ENCODE assay signal across 8 mouse cellular contexts in genomic region chr16:32644069-32644800, GRCm38 (mm10). TPM values are rescaled to one million over a fixed set of nuclear protein-coding genes. Genes with fewer than 3 reads are reported as not detected.
DNase-seq lines count a peak whose midpoint lies in the region; ATAC-seq and TF ChIP-seq lines count a peak whose summit lies in the region.

No protein-coding gene starts in this region.

- no peaks in the 10 kb centered on the region for H3K27me3 ChIP-seq in embryonic facial prominence, embryonic 12.5 days
- H3K27me3 ChIP-seq in midbrain, embryonic 14.5 days (ENCODE audit: control insufficient read depth, insufficient read depth, low read length), result no peaks in the 10 kb centered on the region
- H3K27me3 ChIP-seq in testis, adult 2 months (ENCODE audit: control insufficient read depth, insufficient read depth, low read length), result no peaks in the 10 kb centered on the region

- peaks cover 20% of the 10 kb centered on the region for H3K4me1 ChIP-seq in embryonic facial prominence, embryonic 12.5 days
- peaks cover 18% of the 10 kb centered on the region for H3K4me1 ChIP-seq in midbrain, embryonic 14.5 days (ENCODE audit: control insufficient read depth, insufficient read depth, low read length)
- peaks cover 34% of the 10 kb centered on the region for H3K4me1 ChIP-seq in testis, adult 2 months (ENCODE audit: control insufficient read depth, insufficient read depth, low read length)

- H3K27ac ChIP-seq in embryonic facial prominence, embryonic 12.5 days, result peak overlapping the region; percentile 79
- H3K27ac ChIP-seq in midbrain, embryonic 14.5 days (replicated peaks; ENCODE audit: low read depth, low read length), result peak overlapping the region; percentile 89
- peak overlapping the region; percentile 73 for H3K27ac ChIP-seq in testis, adult 2 months (ENCODE audit: control insufficient read depth, insufficient read depth, low read depth, low read length)

- H3K4me2 ChIP-seq in embryonic facial prominence, embryonic 12.5 days (replicated peaks), result peak overlapping the region; percentile 84
- H3K4me2 ChIP-seq in midbrain, embryonic 14.5 days (ENCODE audit: low read length), result peak overlapping the region; percentile 85

- intact Hi-C loops in heart, postnatal 14 days (cut with DNase I), result no loop called here
- intact Hi-C loops in left cerebral cortex, postnatal 25 days (cut with DNase I), result loop anchor here (2.0 kb wide), 1 partner anchor 15 kb away; no protein-coding TSS in a partner anchor

- no peak for TF ChIP-seq CTCF in testis, adult 2 months (IDR thresholded peaks at IDR 0.05; ENCODE audit: control insufficient read depth, insufficient read depth, insufficient replicate concordance, low read depth, low read length)

- WGBS in embryonic facial prominence, embryonic 12.5 days, result under 1% methylated on average over 38 of the region's 82 CpGs
- WGBS in midbrain, embryonic 14.5 days, result under 1% methylated on average over 66 of the region's 82 CpGs

- peak; percentile 46 for DNase-seq in kidney, adult 18-20 months
- DNase-seq in kidney, adult 11 months, result no peak
- peak; percentile 53 to 58 for DNase-seq in heart, postnatal 14 days
- peak; percentile 65 to 70 for DNase-seq in left cerebral cortex, postnatal 25 days (ENCODE audit: low spot score in 2 of 2)
- peak; percentile 71 for DNase-seq in midbrain, embryonic 14.5 days

- H3K9me3 ChIP-seq in embryonic facial prominence, embryonic 12.5 days, result no peaks in the 10 kb centered on the region
- H3K9me3 ChIP-seq in midbrain, embryonic 14.5 days (ENCODE audit: control insufficient read depth, low read length), result no peaks in the 10 kb centered on the region

- H3K4me3 ChIP-seq in embryonic facial prominence, embryonic 12.5 days, result peak overlapping the region; percentile 84
- H3K4me3 ChIP-seq in midbrain, embryonic 14.5 days (replicated peaks; ENCODE audit: low read depth, low read length), result peak overlapping the region; percentile 90
- peak overlapping the region; percentile 87 for H3K4me3 ChIP-seq in testis, adult 2 months (ENCODE audit: control insufficient read depth, low read depth, low read length)

- peak; percentile 10 for ATAC-seq in activated CD4-positive, CD25-positive, alpha-beta regulatory T cell, adult 4 months
- peak; percentile 67; the same call in 1 of the 2 replicates for ATAC-seq in embryonic facial prominence, embryonic 12.5 days (ENCODE audit: insufficient number of reproducible peaks, insufficient read depth, low FRiP score, low TSS enrichment)
- ATAC-seq in midbrain, embryonic 14.5 days (ENCODE audit: low FRiP score, low TSS enrichment), result peak; percentile 74

- no peak for TF ChIP-seq POLR2A in testis, adult 2 months (IDR thresholded peaks at IDR 0.05; ENCODE audit: control insufficient read depth, low read depth, low read length)

- peak overlapping the region; percentile 89 for H3K9ac ChIP-seq in embryonic facial prominence, embryonic 12.5 days
- peak overlapping the region; percentile 83 for H3K9ac ChIP-seq in midbrain, embryonic 14.5 days (replicated peaks; ENCODE audit: low read length)

- H3K36me3 ChIP-seq in embryonic facial prominence, embryonic 12.5 days, result no peaks in the 10 kb centered on the region
- H3K36me3 ChIP-seq in midbrain, embryonic 14.5 days (ENCODE audit: control insufficient read depth, insufficient read depth, low read length), result no peaks in the 10 kb centered on the region
- no peaks in the 10 kb centered on the region for H3K36me3 ChIP-seq in testis, adult 2 months (ENCODE audit: control insufficient read depth, insufficient read depth, low read length)

RNA-seq across cellular contexts. Expression of gene Tnk2, which starts 0.6 kb away (rescaled TPM):
- polyA plus RNA-seq in activated CD4-positive, CD25-positive, alpha-beta regulatory T cell, adult 4 months (2017; shearing (Covaris generic)), result 10 to 100 TPM in 1 of 2 experiments, 1 to 10 TPM in 1; 5.6 to 10.3 TPM
- polyA plus RNA-seq in embryonic facial prominence, embryonic 12.5 days (2016; fragmentation: Nextera tagmentation; extraction: Ambion mirVana), result 13.4 and 13.8 TPM in 2 replicates
- 10 to 100 TPM; 24.1 to 26.7 TPM for total RNA-seq in heart, postnatal 14 days (2021)
- 100 to 1,000 TPM; 179 to 184 TPM for total RNA-seq in left cerebral cortex, postnatal 25 days (2021)
- 15.5 and 17.6 TPM in 2 replicates for polyA plus RNA-seq in midbrain, embryonic 14.5 days (2014; fragmentation: Nextera tagmentation; extraction: Ambion mirVana)
- 21.4 and 23.4 TPM in 2 replicates for polyA plus RNA-seq in testis, adult 2 months (2012; rRNA removed)

RNA-seq across cellular contexts. Expression of gene Tfrc, which starts 35.5 kb away (rescaled TPM):
- polyA plus RNA-seq in activated CD4-positive, CD25-positive, alpha-beta regulatory T cell, adult 4 months (2017; shearing (Covaris generic)), result 10 to 100 TPM; 19.2 to 22.1 TPM
- 32.7 and 36.6 TPM in 2 replicates for polyA plus RNA-seq in embryonic facial prominence, embryonic 12.5 days (2016; fragmentation: Nextera tagmentation; extraction: Ambion mirVana)
- 100 to 1,000 TPM; 273 to 386 TPM for total RNA-seq in heart, postnatal 14 days (2021)
- total RNA-seq in left cerebral cortex, postnatal 25 days (2021), result 10 to 100 TPM; 71.0 to 79.9 TPM
- 31.8 and 69.8 TPM in 2 replicates for polyA plus RNA-seq in midbrain, embryonic 14.5 days (2014; fragmentation: Nextera tagmentation; extraction: Ambion mirVana)
- 3.7 and 5.5 TPM in 2 replicates for polyA plus RNA-seq in testis, adult 2 months (2012; rRNA removed)

Comparison
In these comparisons a context has a peak if more than half of its experiments do, and no peak if none do; other contexts are left out.
1. ATAC-seq: peak in every context shown above with its lines; median percentile 74 in midbrain, embryonic 14.5 days; 67 in embryonic facial prominence, embryonic 12.5 days; 10 in activated CD4-positive, CD25-positive, alpha-beta regulatory T cell, adult 4 months.